Mouse (Mus musculus): ENCODE measurements around the gene Lclat1.
"Not testable (repeated sequence)": the region's sequence is repeated elsewhere in the genome, so short reads cannot be mapped to it uniquely, and the experiment has no call there.

Gene Lclat1

GRCm38 (mm10) chr17:73275066-73275465 lies 167.3 kb downstream of the Lclat1 start:
- no peak for DNase-seq (ENCODE audit: low read depth, low spot score)

GRCm38 (mm10) chr17:73277770-73278169 lies 170.0 kb downstream of the Lclat1 start:
- DNase-seq (ENCODE audit: low read depth, low spot score), result peak; percentile 25

- DNase-seq (ENCODE audit: low read depth, low spot score), result not testable (repeated sequence)
These were observed 174.9 kb downstream of the Lclat1 start for GRCm38 (mm10) chr17:73282702-73283101.

DNA sequence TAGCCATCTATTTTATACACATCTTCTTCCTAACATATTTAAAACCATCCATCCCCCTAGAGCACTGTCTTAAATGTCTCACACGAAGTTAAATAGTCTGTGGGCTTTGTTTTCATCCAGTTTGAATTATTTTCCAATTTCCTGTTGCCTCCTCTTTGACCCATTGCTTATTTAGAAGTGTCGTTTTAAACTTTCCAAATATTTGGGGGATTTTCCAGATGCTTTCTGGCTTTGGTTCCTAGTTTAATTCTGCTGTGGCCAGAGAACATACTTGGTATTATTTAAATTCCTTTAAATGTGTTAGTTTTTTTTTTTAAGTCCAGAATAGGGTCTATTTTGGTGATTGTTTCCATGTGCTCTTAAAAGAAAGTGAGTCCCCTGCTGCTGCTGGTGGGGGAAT lies 176.5 kb downstream of the Lclat1 start:
- no peak for DNase-seq (ENCODE audit: low read depth, low spot score)

Data from ES-CJ7 (cell line).